Mouse (Mus musculus): Measurements from ENCODE around the gene Epn1. TPM values are rescaled to one million over a fixed set of nuclear protein-coding genes. Genes with fewer than 3 reads are reported as not detected.
A peak's percentile ranks its signal among the peaks of the same experiment; 100 is the strongest.

Gene Epn1
- polyA plus RNA-seq, 1 experiment = 483 TPM

- no peak for TF ChIP-seq CTCF (IDR thresholded peaks at IDR 0.05; ENCODE audit: extremely low read depth, insufficient read length, insufficient replicate concordance, low read depth, low read length)
- no peak for TF ChIP-seq POLR2A (IDR thresholded peaks at IDR 0.05; ENCODE audit: low read depth, low read length)
- 17% methylated on average over 6 of the region's 6 CpGs for WGBS
- Histone ChIP-seq H3K27ac (ENCODE audit: insufficient read depth, low read depth, low read length) (peak overlapping the region; percentile 88), H3K27me3 (ENCODE audit: control insufficient read depth, insufficient read depth, low read length) (no peaks in the 10 kb centered on the region), H3K4me1 (ENCODE audit: control insufficient read depth, insufficient read depth, insufficient read length, low read length) (peaks cover 26% of the 10 kb centered on the region), H3K4me3 (ENCODE audit: low read depth, low read length) (peak overlapping the region; percentile 54), H3K36me3 (ENCODE audit: control insufficient read depth, insufficient read depth, low read length) (peaks cover 42% of the 10 kb centered on the region)
These were observed 1.2 kb downstream of the Epn1 start for GRCm38 (mm10) chr7:5081241-5081640.

- Histone ChIP-seq H3K4me1 (ENCODE audit: control insufficient read depth, insufficient read depth, insufficient read length, low read length) (peaks cover 29% of the 10 kb centered on the region), H3K27ac (ENCODE audit: insufficient read depth, low read depth, low read length) (peak overlapping the region; percentile 88), H3K27me3 (ENCODE audit: control insufficient read depth, insufficient read depth, low read length) (no peaks in the 10 kb centered on the region), H3K4me3 (ENCODE audit: low read depth, low read length) (peak overlapping the region; percentile 54; the same call in 1 of the 2 replicates), H3K36me3 (ENCODE audit: control insufficient read depth, insufficient read depth, low read length) (peaks cover 38% of the 10 kb centered on the region)
- 32% methylated on average over 2 of the region's 2 CpGs for WGBS
- TF ChIP-seq POLR2A (IDR thresholded peaks at IDR 0.05; ENCODE audit: low read depth, low read length) = peak; percentile 67; the same call in 1 of the 2 replicates
- TF ChIP-seq CTCF (IDR thresholded peaks at IDR 0.05; ENCODE audit: extremely low read depth, insufficient read length, insufficient replicate concordance, low read depth, low read length) = no peak
These were observed 1.9 kb downstream of the Epn1 start for GRCm38 (mm10) chr7:5081939-5082338.

GRCm38 (mm10) chr7:5083325-5084105, 3.5 kb downstream of the Epn1 start:
- Histone ChIP-seq H3K36me3 (ENCODE audit: control insufficient read depth, insufficient read depth, low read length) (peaks cover 32% of the 10 kb centered on the region), H3K27me3 (ENCODE audit: control insufficient read depth, insufficient read depth, low read length) (no peaks in the 10 kb centered on the region), H3K27ac (ENCODE audit: insufficient read depth, low read depth, low read length) (peak overlapping the region; percentile 86), H3K4me1 (ENCODE audit: control insufficient read depth, insufficient read depth, insufficient read length, low read length) (peaks cover 39% of the 10 kb centered on the region), H3K4me3 (ENCODE audit: low read depth, low read length) (peak overlapping the region; percentile 33)
- TF ChIP-seq POLR2A (IDR thresholded peaks at IDR 0.05; ENCODE audit: low read depth, low read length) (no peak), CTCF (IDR thresholded peaks at IDR 0.05; ENCODE audit: extremely low read depth, insufficient read length, insufficient replicate concordance, low read depth, low read length) (no peak)
- WGBS = 49% methylated on average over 18 of the region's 18 CpGs

GRCm38 (mm10) chr7:5085512-5085911, 5.5 kb downstream of the Epn1 start:
- Histone ChIP-seq H3K4me3 (ENCODE audit: low read depth, low read length) (no peak overlapping the region), H3K4me1 (ENCODE audit: control insufficient read depth, insufficient read depth, insufficient read length, low read length) (peaks cover 40% of the 10 kb centered on the region), H3K36me3 (ENCODE audit: control insufficient read depth, insufficient read depth, low read length) (peaks cover 40% of the 10 kb centered on the region), H3K27me3 (ENCODE audit: control insufficient read depth, insufficient read depth, low read length) (no peaks in the 10 kb centered on the region), H3K27ac (ENCODE audit: insufficient read depth, low read depth, low read length) (peak overlapping the region; percentile 32)
- 93% methylated on average over 1 of the region's 1 CpGs for WGBS
- TF ChIP-seq CTCF (IDR thresholded peaks at IDR 0.05; ENCODE audit: extremely low read depth, insufficient read length, insufficient replicate concordance, low read depth, low read length) = no peak

GRCm38 (mm10) chr7:5086921-5087440, 6.9 kb downstream of the Epn1 start:
- Histone ChIP-seq H3K36me3 (ENCODE audit: control insufficient read depth, insufficient read depth, low read length) (peaks cover 52% of the 10 kb centered on the region), H3K4me3 (ENCODE audit: low read depth, low read length) (no peak overlapping the region), H3K27me3 (ENCODE audit: control insufficient read depth, insufficient read depth, low read length) (no peaks in the 10 kb centered on the region), H3K4me1 (ENCODE audit: control insufficient read depth, insufficient read depth, insufficient read length, low read length) (peaks cover 52% of the 10 kb centered on the region), H3K27ac (ENCODE audit: insufficient read depth, low read depth, low read length) (peak overlapping the region; percentile 96)
- TF ChIP-seq POLR2A (IDR thresholded peaks at IDR 0.05; ENCODE audit: low read depth, low read length) (no peak), CTCF (IDR thresholded peaks at IDR 0.05; ENCODE audit: extremely low read depth, insufficient read length, insufficient replicate concordance, low read depth, low read length) (no peak)
- 42% methylated on average over 5 of the region's 5 CpGs for WGBS

- 32% methylated on average over 4 of the region's 4 CpGs for WGBS
- H3K27ac ChIP-seq (ENCODE audit: insufficient read depth, low read depth, low read length) = peak overlapping the region; percentile 96
- TF ChIP-seq CTCF (IDR thresholded peaks at IDR 0.05; ENCODE audit: extremely low read depth, insufficient read length, insufficient replicate concordance, low read depth, low read length) (no peak), POLR2A (IDR thresholded peaks at IDR 0.05; ENCODE audit: low read depth, low read length) (no peak)
- peaks cover 58% of the 10 kb centered on the region for H3K4me1 ChIP-seq (ENCODE audit: control insufficient read depth, insufficient read depth, insufficient read length, low read length)
- H3K36me3 ChIP-seq (ENCODE audit: control insufficient read depth, insufficient read depth, low read length) = peaks cover 61% of the 10 kb centered on the region
- H3K4me3 ChIP-seq (ENCODE audit: low read depth, low read length) = no peak overlapping the region
- no peaks in the 10 kb centered on the region for H3K27me3 ChIP-seq (ENCODE audit: control insufficient read depth, insufficient read depth, low read length)
These were observed 7.9 kb downstream of the Epn1 start for GRCm38 (mm10) chr7:5087886-5088285.

GRCm38 (mm10) chr7:5089853-5090252, 9.8 kb downstream of the Epn1 start:
- Histone ChIP-seq H3K4me3 (ENCODE audit: low read depth, low read length) (no peak overlapping the region), H3K27me3 (ENCODE audit: control insufficient read depth, insufficient read depth, low read length) (no peaks in the 10 kb centered on the region), H3K4me1 (ENCODE audit: control insufficient read depth, insufficient read depth, insufficient read length, low read length) (peaks cover 45% of the 10 kb centered on the region), H3K36me3 (ENCODE audit: control insufficient read depth, insufficient read depth, low read length) (peaks cover 70% of the 10 kb centered on the region), H3K27ac (ENCODE audit: insufficient read depth, low read depth, low read length) (no peak overlapping the region)
- WGBS = 90% methylated on average over 15 of the region's 15 CpGs
- TF ChIP-seq CTCF (IDR thresholded peaks at IDR 0.05; ENCODE audit: extremely low read depth, insufficient read length, insufficient replicate concordance, low read depth, low read length) (no peak), POLR2A (IDR thresholded peaks at IDR 0.05; ENCODE audit: low read depth, low read length) (no peak)
